Mouse (Mus musculus) urinary bladder, adult 18-20 months (tissue): ENCODE data around the gene St6galnac6.

ENCODE experiments used
- DNase-seq, 2 experiments: peaks; one replicate each; pipeline ENCODE4 v3.0.0; 2022; ENCODE audit warnings: low spot score in 2 of 2, mixed read lengths in 2 of 2

The St6galnac6 gene

DNA sequence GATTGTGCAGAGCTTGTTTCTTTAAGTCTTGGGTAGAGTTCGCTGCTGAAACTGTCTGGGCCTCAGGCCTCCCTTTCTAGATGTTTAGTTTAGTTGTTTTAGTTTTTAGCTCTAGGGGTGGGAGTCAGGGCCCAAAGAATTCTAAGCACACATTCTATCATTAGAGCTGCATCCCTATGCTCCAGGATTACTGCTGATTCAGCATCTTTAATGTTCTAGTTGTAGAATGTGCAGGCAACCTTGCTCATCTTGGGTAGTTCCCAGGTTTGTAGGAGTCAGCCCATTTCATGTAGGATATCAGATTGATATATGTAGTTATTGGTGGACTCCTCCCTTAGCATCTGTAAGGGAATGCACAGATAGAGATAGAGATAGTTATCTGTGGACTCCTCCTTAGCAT, 17.6 kb downstream of the St6galnac6 start:
- DNase-seq = no peak

DNA sequence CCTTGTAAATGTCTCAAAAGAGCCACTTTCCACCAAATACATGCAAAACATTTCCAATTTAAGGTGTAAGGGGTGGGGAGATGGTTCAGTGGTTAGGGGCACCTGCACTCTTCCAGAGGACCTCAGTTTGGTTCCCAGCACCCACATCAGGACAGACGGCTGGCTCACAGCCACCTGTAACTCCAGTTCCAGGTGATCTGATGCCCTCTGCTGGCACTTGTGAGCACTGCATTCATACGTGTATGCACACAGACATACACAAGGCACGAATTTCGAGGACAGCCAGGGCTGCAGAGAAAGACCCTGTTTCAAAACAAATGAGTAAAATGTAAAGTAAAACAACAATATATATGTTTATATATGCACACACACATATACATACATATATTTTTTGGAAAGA, 18.1 kb downstream of the St6galnac6 start:
- no peak for DNase-seq

DNA sequence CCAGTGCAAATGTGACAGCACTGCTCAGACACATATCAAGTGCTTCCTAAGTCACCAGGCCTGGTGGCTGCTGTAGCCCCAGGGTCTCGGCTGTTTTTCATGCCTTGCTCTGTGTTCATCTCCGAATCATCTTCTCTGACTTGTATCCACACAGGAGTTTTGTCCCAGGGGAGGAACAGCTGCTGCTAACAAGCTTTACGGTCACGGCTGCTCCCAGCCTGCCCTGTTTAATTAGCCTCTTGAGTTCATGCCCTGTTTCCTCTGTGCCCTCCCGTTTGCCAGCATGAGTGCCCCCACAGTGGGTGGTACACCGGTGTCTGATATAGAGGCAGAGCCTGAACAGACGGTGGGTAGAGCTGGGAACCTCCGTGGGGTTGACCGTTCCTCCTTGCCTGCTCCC, 18.5 kb downstream of the St6galnac6 start:
- DNase-seq = no peak

DNA sequence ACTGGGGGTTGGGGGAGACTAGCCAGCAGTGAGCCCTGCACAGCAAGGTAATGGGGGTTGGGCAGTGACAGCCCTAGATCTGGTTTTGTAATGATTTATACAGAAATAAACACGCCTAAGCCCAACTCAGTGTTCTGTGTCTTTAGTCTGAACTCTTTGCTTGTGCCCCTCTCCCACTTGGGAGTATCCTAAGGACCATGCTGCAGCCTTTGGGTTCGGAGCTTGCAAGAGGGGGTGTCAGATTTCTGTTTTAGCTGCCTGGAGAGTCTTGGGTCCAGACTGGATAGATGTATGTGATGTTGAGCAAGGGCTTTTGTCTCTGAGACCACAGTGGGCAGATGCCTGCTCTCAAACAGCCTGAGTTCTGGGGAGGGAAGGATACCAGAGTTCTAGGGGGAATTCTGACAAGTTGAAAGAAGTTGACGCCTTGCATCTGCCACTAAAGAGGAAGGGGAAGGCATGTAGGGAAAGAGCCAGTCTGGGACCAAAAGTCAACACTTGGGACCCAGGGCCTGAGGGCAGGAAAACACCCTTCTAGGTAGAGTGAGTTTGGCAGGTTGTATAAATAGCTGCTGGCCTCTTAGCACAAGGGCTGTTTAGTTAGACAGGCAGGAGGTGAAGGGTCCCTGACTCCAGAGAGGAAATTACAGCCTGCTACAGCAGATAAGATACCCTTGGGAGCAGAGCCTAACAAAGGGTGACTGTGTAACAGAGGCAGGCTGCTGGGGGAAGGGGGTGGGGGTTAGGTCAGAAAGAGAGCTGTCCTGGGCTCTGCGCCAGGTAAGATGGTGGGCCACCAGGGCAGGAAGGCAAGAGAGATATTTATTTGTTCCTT, 21.4 kb downstream of the St6galnac6 start:
- no peak for DNase-seq

DNA sequence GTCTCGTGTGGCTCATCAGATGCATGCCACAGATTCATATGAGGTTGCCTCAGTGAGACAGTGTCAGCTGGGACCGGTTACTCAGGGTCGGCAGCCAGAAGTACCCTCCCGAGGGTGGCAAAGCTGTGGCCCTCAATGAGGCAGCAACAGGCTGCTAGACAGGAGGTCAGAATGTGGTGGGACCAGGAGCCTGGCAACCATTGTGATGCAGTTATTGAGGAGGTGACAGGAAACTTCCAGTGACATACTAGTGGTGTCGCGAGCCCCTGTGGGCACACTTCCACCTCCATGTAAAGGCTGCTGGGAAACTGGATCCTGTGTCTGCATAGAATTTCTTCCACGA, 22.0 kb downstream of the St6galnac6 start, which contains the start of gene Ak1:
TSS of gene Ak1 (plus strand) at position 242 of the 343 bp plus-strand sequence.
- no peak for DNase-seq

DNA sequence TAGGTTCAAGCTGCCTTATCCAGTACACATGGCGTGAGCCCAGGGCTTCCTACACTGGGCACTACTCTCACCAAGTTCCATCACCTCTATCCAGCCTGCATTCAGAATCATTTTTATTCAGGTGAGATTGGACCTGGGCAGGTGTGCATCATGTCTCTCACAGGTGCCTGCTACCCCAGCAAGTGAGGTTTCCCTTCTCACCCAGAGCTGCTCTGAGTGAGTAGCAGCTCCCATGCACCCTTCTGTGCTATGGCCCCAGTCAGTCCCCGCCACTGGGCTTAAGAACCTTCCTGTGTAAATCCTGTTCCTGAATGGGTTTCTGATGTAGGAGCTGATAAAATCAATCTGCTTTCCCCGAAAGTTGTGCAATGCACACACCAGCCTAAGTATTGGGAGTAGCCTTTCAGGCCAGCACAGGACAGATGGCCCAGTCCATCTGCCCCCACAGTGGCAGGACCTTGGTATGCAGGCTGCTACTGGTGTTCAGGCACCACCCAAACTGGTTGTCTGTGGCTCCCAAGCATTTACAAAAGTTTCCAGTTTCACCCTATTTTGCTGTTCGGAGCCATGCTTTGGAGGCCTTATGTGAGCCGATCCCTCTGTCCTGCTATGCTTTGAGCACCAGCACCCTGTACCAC, 24.7 kb downstream of the St6galnac6 start:
- DNase-seq = no peak

DNA sequence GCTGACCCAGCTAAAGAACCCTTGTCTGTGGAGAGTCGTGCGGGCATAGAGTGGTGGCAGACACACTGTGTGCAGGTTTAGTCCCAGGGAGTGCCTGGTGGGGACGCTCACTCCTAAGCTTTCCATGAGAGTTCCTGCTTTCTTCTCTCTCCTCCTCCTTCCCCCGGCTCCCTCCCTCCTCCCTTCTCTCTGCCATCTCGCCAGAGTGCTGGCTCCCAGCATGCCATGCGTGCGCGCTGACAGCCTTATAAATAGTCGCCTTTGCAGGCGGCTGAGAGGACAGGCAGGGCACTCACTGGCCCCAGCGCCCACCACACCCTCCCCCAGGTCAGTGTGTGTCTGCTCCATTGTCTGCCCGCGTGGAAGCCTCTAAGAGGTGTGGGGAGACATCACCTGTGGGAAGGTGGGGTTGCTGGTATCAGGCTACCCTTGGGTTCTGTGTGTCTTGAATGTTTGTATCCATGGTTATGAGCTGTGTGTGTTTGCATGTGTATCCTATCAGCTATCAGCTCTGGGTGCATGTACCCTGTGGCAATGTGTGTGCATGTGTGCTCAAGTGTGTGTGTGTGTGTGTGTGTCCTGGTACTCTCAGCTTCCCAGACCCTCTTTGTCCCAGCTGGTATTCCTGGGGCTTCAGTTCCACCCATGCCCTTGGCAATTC, 25.8 kb downstream of the St6galnac6 start:
- peak in 1 of 2 experiments; percentile 49 for DNase-seq

DNA sequence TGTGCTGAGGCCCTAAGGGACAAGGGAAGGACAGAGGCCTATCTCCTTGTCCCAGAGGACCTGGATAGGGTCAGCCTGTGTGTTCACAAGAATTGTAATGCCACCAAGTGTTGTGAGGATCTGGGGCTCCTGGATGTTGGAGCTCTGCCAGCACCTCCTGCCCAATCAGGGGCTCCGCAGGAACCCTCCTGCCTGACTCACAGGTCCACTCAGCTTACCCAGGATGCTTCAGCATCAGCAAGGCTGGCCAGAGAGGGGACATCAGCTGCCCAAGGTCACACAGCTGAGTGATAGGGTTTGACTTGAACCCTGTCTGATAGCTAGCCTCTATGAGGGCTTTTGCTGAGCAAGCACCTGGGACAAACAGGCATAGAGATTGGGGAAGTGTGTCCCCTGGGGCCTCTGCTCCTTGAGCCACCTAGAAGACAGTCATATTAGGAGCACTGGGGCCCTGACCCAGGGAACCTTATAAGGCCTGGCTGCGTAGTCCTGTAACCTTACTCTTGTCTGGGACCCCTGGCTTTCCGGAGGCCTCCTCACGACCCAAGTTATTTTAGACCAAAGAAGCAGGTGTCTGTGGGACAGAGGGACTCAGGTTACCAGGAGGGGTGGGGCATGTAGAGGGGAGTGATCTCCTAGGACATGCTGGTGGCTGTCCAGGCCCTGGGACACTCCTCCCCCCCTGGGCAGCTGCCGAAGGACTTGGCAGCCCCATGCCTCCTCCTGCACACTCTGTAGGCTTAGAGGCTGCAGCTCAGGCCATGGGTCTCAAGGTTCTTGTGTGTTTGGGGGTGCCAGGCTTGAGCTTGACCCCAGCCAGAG, 26.6 kb downstream of the St6galnac6 start:
- no peak for DNase-seq

DNA sequence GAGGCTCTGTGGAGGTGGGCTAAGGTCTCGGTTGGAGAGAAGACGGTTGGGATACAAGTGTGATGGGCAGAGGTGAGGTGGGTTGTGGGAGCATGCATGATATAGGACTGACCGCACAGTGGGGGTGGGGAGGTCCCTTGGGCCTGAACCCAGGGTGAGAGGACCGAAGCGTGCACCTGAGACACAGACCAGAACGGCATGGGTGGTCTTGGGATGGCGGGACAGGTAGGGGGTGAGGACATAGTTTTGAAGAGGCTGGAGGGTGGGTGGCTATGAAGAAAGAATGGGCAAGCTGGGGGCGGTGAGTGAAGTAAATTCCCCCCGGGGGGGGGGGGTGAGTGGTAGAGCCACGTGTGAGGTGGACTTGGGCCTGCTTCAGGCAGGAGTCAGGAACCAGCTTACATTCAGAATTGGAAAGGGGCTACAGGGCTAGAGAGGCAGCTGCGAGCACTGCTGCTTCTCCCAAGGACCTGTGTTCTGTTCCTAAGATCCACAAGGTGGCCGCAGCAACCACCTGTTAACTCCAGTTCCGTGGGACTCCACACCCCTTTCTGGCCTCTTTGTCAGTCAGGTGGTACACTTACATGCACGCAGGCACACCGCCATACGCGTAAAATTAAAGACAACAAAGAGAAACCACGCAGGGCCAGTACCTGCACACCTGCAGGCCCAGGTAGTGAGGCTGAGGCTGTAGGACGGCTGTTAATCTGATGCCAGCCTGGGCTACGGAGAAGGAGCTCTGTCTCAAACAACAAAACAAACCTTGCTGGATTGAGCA, 27.9 kb downstream of the St6galnac6 start:
- no peak for DNase-seq

DNA sequence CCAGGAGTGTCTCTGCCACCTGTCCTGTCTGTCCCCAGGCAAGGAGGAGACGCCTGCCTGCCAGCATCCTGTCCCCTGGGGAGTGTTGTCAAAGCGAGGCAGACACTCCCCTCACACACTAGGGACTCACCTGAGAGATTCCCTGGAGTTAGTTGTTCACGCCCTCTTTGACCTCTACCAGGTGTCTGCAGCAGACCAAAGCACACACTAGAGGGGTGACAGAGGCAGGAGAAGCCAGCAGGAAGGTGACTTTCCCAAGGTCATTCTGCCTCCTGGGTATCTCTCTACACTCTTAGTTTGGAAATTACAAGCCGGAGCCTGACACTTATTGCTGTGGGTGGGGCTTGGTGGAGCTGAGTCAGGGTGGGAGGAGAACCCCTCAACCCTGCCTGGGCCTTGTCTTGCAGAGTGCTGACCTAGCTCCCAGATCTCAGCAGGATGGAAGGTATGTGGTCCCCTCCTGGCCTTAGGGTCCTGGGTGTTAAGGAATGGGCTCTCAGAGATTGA, 28.6 kb downstream of the St6galnac6 start:
- no peak for DNase-seq

DNA sequence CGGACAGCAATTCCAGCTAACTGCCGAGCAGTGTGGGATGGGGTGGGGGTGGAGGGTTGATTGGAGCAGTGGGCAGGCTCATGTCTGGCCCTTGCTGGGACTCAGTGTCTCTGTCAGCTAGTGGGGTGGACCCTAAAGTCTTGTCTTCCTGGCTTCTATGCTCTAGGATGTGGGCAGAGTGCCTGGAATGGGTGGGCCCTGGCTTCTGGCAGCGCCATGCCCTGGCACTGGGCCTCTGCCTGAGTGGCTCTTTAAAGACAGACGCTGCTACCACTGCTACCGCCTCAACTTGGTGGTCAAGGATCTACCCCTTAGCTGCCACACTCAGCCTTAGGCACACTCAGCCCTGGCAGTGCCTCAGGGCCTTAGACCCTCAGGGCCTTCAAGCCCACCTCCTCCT, 29.2 kb downstream of the St6galnac6 start:
- no peak for DNase-seq

DNA sequence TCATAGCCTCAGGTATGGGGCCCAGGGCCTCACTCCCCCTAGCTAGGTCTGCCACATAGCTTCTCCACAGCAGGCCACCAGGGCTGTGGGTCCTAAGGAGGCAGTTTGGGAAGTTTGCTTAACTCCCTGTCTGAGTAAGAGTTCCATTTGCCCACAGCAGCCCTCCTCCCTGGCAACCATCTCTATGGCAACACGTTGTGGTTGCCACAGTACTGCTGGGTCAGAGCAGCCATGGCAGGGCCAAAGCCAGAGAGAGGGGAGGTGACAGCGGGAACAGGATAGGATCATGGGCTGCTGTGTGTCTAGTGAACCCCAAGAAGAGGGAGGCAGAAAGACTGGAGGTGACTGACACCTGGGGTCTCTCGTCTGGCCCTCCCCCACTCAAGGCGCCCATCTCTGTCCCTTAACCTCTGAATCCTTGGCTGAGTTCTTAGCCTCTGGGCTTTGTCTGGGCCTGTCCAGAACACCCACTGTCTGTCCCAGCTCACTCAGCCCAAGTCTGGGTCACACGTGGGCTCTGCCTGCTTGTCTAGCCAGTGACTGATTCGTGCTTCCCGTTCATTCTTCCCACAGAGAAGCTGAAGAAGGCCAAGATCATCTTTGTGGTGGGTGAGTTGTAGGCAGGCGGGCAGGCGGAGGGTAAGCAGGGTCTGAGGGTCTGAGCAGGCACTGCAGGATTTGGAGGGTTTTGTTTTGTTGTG, 29.9 kb downstream of the St6galnac6 start:
- peak; percentile 65 to 69 for DNase-seq

DNA sequence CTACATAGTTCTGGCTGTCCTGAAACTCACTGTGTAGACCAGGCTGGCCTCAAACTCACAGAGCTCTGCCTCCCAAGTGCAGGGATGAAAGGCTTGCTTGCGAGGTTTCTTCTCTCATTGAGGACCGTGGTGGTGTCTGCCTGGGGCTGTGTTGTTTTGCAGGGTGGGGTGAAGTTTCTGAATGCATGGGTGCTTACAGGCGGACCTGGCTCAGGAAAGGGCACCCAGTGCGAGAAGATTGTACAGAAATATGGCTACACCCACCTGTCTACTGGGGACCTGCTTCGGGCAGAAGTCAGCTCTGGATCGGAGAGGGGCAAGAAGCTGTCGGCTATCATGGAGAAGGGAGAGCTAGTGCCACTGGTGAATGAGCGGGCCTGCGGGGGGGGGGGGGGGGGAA, 30.5 kb downstream of the St6galnac6 start:
- DNase-seq = no peak

DNA sequence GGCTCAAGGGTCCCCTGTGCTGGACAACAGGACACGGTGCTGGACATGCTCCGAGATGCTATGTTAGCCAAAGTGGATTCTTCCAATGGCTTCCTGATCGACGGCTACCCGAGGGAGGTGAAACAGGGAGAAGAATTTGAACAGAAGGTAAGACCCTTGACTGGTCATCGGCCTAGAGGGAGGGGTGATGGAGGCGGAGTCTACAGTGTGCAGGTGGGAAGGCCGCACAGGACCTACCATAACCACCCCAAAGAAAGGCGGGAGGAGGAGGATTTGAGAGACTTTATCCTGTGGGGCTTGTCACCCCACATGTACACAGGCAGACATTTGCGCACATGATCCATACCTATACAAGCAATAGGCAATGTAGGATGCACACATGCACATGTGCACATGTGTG, 31.5 kb downstream of the St6galnac6 start:
- DNase-seq = no peak

DNA sequence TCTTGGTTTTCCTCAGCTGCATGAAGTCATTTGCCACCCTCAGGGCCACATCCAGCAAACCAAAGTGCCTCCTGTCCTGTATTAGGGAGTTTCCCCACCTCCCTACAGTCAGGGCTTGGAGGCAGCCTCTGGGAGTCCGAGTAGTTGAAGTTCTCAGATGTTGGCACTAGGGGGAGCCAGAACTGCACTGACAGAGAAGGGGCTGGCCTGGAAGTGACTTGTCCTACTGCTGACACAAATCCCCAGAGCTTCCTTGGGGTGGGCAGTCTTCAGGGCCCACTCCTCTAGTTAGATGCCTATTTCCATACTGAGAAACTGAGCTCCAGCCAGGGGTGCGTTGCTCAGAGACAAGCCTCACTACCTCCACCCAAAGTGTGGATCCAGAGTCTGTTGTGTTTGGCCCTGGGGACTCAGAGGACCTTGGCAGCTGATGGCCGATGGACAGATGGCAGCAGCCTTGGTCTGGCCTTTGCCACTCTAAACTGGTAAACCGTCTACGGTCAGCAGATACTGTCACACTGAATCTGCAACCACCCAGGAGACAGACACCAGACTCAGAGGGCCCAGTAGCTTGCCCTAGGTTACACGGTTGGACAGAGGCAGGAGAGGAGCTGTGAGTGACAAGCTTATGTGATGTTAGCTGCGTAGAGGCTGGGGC, 32.4 kb downstream of the St6galnac6 start:
- peak; percentile 66 to 73 for DNase-seq

DNA sequence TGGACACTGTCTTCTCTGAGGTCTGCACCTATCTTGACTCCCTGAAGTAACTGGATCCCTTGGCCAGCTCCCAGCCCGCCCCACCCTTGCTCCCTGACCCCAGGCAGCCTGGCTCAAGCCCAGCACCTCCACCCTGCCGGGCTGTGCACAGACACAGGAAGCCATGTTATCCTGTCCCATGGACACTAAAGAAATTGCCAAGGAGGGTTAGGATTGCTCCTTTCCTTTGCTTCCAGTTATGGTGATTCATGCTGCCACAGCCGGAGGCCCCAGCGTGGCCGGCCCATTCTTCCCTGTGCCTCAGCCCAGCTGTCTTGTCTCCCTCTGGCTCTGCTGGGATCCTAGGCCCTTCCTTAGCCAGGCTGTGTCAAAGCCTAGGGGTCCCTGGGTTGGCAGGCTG, 34.2 kb downstream of the St6galnac6 start:
- no peak for DNase-seq

DNA sequence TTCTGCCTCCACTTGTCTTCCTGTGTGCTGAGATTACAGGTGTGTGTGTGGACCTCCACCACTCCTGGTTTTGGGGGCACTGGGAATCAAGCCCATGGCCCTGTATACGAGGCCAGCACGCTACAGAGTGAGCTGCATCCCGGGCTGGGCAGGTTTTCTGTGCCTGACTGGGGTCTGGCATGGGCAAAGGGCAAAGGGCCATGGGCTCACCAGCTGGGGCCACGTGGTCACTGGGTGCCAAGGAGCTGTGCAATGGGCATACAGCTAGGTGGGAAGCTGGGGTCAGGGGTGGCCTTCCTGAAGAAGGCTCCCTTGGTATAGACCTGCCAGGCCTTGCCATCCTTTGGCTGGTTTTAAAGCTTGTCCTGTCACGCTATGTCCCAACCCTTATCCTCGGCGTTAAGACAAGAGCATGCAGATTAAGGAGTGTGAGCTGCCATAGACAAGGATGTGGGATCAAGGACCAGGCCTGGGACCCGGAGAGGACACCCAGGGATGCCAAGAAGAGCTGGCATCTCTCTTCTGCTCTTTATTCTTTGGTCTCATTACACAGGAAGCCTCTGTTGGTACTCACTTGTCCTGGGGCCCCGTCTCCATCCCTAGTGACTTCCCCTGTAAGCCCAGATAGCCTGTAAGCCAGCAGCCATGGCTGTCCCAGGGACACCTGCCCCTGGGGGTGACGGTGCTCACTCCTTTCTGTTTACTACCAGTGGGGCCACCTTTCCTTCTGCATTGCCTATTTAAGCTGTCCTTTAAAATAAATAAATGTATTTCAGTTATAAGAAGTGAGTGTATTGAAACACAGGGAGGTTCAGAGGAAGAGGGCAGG, 35.0 kb downstream of the St6galnac6 start:
- DNase-seq = no peak

DNA sequence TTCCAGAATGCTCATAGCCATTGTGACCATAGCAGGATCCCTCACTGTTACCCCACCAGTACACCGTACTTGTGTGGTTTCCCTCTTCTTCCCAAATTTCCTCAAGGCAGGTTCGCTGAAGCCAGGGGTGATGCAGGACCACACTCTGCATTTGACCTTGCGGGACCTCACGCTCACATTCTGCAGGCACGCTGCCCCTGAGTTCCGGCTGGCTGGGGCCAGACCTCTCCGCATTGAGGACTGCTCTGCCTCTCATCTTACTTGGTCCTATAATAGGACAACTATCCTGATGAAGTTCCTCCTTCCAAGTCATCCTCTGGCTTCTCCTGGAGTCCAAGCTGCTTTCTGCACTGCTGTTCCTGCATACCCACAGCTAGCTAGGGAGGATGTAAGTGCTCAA, 37.1 kb downstream of the St6galnac6 start:
- DNase-seq = no peak

DNA sequence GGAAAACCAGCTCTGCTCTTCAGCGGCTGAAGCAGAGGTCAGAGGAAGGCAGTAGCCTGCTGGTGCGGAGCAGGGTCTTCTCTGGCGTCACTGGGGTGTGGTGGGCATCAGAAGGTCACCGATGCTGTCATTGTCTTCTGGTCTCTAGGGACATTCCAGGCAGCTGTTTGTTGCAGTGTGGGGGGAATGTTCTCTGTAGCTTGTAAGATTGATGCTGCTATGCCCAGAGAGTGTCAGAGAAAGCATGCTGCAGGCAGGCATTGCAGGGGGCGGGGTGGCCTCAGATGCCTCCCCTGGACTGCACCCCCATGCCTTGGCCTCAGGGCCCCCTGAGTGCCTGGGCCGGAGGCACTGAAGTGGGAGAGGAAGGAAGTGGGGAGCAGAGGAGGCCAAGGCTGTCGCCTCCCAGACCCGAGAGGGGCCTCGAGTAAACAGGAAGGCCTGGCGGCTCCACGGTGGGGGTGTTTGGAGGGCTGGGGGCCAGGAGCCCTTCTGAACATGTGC, 38.3 kb downstream of the St6galnac6 start:
- DNase-seq = no peak
